Mouse (Mus musculus): Measurements from ENCODE around the gene Gsg1.

Gene Gsg1

DNA sequence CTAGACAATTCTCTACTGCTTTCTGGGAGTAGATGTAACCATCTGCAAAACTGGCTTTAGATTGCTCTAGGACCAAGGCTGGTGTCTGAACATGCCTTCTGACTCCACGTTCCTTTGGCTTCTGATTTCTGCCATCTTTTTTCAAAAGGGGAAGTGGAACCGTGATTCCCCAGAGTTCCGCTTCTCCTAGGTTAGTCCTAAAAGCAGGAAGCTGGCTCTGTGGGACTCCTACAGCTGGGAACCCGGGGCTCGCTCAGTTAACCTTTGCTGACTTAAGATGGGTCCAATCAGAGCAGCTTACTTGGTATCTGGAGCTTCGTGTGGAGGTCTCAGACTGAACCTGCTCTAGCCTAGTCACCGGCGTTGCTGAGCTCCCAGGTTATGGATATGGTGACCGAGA lies 7.0 kb upstream of the Gsg1 start:
- no peak for DNase-seq (ENCODE audit: low spot score in 2 of 2)

DNA sequence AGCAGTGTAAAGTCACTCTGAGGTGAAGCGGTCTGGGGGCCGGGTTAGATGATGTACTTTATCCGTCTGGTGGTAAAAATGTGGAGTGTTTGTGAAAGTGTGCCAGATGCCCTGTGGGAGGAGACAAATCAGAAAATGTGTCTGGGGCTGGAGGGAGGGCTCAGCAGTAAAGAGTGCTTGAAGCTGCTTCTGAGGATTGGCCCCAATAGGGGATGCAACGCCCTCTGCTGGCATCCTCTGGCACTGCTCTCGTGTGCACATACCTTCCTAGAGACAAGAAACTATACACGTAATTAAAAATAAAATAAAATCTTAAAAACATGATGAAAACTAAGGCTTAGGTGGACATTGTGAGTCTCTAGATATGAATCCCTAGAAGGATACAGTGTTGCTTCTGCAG lies 6.3 kb upstream of the Gsg1 start:
- DNase-seq (ENCODE audit: low spot score in 2 of 2) = no peak

DNA sequence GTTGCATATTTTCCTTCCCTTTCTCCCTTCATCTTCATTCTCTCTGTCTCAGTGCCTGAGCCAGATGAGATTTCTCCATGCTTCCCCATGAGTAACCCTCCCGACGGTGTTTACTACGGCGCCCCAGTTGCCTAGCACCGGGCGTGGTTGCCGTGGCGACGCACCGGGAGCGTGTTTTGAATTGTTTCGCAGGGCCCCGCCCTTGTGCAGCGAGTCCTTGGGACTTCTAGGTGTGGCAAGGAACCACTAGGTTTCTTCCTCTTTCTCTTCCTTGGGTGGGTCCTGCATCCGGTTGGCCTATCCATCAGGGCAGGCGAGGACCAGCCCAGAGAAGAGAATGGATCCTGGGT lies 1.4 kb downstream of the Gsg1 start:
- peak; percentile 76 to 78 for DNase-seq (ENCODE audit: low spot score in 2 of 2)

DNA sequence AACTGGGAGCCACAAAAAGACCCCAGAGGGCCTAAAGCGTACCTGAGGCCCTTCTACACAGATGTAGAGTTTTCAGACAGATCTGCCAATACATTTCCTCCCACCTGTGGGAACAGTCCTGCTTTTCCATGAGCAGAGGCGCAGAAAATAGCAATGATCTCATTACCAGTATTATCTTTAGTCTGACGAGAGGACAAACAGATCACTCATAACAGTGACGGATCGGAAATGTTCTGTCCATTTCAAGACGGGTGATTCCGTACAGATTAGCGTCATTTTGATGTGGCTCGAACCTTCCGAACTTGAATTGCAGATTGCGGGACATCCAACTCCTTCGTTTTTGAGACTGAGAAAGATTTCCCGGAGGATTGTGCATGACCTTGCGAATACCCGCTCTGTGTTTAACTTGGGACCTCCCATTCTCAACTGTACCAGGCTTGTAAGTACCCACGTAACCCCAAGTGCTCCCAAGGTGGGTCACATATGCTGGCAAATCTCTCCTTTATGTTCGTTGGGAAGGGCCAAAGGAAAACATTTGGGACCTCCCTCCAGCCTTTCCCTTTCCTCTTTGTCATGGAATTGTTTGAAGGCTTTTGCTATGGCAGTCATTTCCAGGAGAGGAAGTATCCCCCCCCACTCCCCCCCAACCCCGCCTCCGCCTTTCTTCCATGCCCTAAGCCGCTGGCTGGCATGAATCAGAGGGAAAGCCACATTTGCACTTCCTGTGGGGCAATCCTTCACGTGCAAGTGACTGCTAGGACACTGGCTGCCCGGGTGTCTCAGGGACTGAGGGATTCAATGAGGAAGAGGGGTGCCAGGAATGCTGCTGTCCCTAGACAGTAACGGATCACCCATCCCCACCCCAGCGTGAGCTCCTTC lies 2.1 kb downstream of the Gsg1 start:
- DNase-seq (ENCODE audit: low spot score in 2 of 2) = no peak

DNA sequence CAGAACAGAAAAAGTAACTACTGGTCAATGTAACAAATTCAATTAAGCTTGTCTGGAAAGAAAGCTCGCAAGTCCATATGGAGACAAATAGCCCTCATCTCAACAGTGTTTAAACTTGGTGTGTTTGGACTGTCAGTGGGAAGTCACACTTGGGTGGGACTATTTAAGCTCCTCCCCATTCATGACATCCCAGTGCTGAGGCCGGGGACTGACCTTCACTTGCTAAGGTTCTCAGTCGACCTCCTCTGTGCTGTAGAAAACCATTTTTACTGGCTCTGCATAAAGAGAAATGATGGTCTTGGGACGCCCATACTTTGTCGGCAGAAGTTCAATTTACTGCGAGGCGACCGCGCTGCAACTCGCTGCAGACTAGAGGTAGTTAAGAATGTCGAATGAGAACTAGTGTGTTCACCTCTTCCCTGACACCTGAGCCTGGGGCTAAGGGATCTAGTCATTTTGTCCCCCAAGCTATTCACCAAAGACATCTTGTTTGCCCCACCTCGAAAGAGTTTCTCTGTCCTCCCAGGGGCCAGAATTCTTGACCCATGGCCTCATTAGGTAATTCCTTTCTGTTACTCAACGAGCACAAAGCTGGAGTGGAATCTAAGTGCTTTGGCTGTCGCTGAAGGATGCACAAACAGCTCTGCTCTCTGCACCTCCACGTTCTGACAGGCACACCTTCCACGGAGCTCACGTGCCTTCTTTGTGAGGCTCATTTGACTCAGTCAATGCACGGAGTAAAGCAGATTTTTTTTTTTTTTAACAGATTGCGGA lies 3.0 kb downstream of the Gsg1 start:
- DNase-seq (ENCODE audit: low spot score in 2 of 2) = no peak

DNA sequence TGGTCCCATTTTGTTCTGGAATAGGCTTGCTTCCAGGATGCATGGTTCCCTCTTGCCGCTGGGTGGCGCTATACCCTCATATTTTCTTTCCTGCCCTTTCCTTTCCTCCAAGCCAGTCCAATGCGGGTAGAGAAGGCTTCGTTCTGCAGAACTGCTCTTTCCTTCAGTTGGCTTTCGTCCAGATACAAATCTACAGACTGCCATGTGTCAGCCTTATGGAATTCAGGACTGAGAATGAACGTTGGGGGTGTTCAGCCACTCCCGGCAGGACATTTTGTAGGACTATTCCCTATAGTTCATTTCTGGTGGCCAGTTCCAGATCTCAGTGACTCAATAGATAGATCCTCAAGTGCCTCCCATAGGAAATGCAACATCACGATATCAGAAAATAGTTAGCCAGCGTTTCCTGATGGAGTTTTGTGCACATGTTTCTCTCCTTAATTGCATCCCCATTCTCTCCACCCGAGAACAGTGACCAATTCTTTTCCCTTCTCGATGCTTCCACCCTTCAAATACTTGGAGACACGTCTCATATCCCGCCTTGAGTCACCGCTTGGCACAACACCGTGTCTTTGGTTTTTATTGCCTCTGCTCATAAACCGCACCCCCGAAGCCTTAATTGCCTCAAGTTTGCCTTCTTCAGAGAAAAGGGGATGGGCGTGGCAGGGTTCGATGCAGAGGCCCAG lies 4.2 kb downstream of the Gsg1 start:
- DNase-seq (ENCODE audit: low spot score in 2 of 2) = peak; percentile 73 to 79

DNA sequence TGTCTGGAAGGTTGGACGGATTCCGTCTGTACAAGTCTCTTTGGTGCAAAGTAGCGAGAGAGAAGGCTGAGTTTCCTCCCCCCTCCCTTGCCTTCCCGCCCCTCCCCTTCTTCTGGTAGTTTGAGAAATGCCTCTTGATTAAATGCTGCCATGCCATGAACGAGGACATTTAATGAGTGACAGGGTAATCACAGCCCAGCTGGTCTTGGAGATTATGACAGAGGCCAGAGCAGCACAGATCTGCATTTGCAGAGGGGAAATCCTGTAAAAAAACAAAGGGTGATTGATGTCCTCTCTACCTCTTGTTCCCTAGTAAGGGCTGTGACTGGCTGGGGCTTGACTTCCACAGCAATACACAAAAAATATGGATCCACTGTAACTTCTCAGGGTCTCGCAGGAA lies 6.3 kb downstream of the Gsg1 start:
- DNase-seq (ENCODE audit: low spot score in 2 of 2) = no peak

DNA sequence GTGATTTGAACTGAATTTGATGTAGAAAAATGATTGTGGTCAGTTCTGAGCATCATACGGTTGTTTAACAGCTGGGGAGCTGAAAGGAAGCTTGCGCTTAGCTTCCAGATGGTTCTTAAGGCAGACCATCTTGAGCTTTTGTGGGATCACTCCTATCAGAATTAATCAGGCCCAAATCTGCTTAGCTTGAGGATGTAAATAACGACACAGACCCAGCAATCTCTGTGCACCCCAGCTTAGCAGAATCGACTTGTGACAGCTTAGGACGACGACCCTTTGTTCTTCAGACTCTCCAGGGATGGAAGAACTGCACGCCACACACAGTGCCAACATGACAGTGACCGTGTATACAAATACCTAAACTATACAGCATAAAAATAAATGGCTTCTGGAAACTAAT lies 8.6 kb downstream of the Gsg1 start:
- no peak for DNase-seq (ENCODE audit: low spot score in 2 of 2)

DNA sequence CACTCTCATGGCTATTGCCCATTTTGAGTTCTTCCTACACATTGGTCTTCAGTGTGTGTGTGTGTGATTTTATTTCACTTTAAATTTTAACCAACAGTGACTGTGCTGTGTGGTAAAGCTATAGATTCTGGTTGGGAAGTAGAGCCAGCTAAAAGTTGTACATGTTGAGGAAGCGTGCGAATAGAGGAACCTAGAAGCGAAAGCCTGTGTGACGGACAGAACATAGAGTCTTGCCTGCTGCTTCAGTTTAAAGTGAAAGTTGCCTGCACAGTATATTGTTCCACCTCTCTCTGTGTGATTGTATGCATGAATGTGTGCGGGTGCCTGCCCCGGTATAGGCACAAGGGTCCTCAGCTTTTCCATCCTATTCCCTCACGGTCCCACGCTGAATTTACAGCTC lies 13.8 kb downstream of the Gsg1 start:
- DNase-seq (ENCODE audit: low spot score in 2 of 2) = no peak

DNA sequence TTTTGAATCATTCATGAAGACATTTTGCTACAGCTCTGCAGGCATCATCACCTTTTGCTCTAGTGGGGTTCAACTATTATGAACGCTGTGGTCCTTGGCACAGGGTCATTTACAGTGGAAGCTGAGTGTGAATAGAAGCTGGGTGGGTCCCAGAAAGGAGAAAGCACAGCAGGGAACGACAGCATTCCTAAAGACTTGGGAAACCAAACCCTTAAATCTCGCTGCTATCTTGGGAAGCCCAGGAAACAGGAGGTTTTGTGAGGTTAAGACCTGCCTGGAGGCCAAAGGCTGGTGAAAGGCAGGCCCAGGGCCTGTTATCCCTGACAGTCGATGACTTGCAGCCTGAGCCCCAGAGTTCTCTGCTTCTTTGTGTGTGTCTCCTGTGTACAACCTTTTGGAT lies 15.9 kb downstream of the Gsg1 start:
- no peak for DNase-seq (ENCODE audit: low spot score in 2 of 2)

DNA sequence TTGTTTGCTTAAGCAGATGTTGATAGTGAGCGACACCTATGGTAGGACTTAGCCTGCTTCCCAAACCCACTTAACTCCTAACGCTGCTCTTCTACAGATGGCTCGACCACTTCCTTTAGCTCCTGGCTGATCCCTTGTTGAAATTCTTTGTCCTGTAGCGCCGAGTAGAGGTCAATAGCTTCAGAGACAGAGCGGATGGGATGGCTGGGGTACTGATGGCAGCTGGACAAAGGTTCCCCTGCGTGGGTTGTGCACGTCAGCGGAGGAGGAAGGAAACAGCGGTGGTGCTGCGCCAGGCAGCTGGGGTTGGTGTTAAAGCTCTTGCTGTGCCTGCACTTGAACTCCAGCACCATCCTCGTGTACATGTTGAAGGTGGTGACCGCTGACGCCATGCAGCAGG lies 16.8 kb downstream of the Gsg1 start:
- no peak for DNase-seq (ENCODE audit: low spot score in 2 of 2)

DNA sequence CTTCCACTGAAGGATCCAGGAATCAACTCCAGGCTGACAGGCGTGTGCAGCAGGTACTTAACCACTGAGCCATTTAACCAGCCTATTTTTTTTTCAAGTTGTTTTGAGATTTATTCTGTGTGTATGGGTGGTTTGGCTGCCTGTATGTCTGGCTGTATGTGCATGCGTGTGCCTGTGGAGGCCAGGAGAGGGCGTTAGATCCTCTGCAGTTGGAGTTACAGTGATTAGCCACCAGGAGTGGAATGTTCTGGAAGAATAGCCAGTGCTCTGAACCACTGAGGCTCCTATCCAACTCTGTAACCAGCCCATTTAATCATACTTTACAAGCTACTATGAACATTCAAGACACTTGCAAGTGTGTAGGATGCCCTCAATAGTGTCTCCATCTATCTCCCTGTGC lies 17.6 kb downstream of the Gsg1 start:
- no peak for DNase-seq (ENCODE audit: low spot score in 2 of 2)

DNA sequence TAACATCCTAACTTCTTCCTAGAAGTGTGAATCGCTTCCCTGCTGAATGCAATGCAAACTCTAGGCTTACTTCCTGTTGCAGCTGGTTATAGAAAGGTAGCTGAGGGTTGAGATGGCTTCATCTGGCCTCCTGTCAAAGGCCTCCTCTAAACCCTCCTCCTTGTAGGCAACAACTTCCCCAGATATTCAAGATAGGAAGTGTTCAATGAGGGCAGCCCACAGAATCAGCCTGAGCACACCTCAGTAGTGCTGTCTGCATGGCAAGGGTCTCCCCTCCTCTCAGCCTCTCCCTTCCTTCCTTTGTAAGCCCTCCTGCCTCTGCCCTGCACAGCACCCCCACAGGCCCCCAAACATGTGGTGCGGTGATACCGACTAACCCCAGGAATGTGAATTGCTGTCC lies 18.4 kb downstream of the Gsg1 start:
- DNase-seq (ENCODE audit: low spot score in 2 of 2) = no peak

DNA sequence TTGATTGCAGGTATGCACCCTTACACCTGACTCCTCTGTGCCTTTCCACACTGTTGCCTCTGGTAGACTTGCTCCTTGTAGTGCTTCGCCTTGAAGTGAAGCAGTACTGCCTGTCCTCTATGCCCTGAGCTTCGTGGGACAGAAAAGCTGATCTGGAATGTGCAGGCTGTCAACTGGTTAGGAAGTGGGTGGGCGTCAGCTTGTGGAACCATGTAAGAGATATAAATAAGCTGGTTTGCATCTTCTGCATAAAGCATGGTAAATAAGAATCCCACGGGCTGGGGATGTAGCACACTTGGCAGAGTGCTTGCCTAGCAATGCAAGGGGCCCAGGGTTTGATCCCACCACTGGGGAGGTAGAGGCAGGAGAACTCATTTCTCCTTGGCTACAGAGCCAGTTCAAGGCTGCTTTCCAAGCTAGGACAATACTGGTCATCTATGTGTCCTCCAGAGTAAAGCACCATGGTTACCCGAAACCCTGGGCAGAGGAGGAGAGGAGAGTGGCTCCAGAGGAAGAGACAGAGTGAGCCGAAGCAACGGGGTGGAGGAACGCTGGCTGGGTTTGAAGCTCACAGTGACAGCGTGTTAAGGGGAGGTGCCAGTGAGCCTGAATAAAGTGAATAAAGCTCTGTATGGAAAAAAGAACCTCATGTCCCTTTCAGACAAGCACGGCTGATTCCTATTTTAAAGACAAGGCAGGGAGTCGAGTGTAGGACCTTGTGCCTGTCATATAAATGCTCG lies 21.5 kb downstream of the Gsg1 start:
- DNase-seq (ENCODE audit: low spot score in 2 of 2) = peak; percentile 51 to 57

DNA sequence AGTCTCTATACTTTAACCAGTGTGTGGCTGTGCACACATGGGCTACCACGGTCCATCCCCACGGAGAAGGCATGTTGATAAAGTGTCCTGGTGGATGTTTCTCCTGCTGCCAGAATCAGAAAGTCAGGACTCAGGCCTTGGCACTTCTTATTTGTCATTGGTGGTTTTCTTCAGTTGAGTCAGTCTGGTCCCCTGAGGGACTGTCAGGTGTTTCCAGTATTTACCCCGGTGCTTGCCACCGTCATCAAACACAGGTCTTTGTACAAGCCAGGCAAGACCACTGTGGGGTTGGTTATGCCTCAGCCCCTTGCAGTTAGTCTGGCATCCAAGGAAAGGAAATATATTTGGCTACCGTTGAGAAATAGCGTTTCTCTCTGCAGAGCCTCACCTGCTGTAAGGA lies 23.6 kb downstream of the Gsg1 start:
- DNase-seq (ENCODE audit: low spot score in 2 of 2) = no peak

DNA sequence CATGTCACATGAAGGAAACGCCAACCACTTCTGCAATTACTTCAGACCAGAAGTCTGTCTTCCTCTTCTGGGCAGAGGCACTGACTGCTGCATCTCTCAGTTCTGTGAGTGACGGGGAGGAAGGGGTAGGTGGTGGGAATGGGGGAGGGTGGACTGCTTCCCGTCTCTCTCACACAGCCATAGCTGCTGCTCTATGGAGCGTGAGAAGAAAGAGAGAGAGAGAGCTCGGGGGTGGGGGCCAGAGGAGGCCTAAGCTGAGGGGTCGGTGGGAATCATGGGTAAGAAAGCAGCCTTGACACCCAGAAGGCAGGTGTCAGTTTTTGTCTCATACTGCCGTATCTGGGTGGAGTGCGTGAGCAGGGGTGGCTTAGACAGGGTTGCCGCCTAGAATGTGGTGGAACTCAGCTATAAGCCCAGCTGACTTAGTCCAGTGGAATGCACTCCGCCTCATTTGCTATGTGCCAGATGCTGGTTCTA lies 25.6 kb downstream of the Gsg1 start:
- DNase-seq (ENCODE audit: low spot score in 2 of 2) = peak in 1 of 2 experiments; percentile 21

DNA sequence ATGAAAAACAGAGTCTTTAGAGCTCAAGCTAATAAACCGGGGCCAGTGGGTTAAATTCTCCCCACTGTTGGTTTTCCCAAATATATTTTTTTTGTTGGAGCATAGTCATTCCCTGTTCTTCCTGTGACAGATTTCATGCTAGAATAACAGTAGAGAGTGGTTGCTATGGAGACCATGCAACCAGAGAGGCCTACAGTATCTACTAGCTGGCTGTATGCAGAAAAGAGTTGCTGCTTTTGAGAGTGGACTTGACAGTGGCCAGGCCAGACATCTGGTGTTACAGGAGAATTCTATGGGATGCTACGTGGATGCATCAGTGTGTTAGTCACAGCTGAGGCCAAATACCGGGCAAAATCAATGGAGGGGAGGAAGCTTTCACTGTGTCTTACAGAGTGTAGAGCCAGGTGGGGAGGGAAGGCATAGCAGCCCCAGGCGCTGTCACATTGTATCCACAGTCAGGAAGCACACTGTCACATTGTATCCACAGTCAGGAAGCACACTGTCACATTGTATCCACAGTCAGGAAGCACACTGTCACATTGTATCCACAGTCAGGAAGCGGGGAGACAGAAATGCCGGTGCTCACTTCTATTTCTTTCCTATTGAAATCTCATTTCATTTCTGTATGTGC lies 30.2 kb downstream of the Gsg1 start:
- no peak for DNase-seq (ENCODE audit: low spot score in 2 of 2)

DNA sequence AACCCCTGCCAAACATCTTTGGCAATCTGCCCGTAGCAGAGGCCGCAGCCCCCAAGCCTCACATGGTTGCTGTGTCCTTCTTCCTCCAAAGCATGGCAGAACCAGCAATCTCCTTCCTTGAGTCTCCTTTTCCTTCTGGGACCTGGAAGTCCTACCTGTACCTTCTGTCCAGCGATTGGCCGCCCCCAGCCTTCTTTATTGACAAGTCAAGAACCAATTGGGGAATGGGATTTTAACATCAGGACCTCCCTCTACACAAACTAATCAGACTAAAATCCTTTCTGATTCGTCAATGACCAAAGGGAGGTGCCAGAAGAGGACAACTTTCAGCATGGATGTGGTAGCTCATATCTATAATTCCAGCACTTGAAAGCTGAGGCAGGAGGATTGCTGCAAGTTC lies 34.2 kb downstream of the Gsg1 start:
- no peak for DNase-seq (ENCODE audit: low spot score in 2 of 2)

DNA sequence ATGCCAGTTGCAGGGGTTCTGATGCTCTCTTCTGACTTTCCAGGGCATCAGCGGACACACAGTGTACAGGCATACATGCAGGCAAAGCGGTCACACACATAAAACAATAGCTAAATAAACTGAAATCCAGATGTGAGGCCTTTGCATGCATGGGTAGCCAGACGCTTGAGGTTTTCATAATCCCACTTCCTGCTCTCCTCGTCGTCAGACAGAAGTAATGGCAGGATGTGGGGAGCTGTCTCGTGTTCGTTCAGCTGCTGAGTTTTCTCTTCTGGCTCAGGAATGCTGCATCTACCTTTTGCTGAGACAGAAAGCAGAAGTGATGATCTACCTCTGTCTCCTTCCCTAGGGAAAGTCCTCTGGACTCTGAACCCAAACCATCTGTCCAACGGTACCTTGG lies 35.8 kb downstream of the Gsg1 start:
- DNase-seq (ENCODE audit: low spot score in 2 of 2) = no peak

DNA sequence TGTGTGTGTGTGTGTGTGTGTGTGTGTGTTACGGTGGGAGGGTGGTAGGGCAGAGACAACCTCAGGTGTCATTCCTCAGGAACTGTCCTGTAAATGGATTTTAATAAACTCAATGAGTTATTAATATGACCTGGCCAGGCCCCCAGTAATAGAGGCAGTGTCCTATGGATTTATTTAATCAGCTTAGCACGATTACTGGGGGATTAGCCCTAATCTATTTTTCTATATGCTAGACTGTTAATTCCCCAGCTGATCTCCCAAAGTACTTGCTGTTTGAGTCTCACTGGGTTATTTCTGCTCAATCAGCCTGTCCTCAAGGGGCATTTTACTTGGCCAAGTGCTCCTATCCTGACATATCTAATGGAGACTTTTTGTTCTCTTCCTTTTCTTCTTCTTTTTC lies 41.5 kb downstream of the Gsg1 start:
- no peak for DNase-seq (ENCODE audit: low spot score in 2 of 2)

DNA sequence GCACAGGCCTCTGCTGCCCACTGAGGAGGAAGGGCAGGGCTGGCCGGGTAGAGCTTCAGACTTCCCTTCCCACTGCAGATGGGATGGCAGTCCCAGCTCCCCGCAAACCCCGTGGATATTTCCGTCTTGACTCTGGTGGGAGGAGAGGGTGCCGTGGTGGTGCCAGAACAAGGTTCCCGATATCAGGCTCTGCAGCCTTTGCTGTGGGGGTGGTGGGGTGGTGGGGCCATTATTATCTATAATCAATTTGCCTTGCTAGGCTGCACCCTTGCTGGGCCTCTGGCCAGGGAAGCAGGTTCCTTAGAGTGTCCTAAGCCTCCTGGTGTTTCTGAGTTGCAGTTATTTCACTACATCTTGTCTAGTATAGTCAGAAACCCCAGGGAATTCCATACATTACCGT lies 43.0 kb downstream of the Gsg1 start:
- no peak for DNase-seq (ENCODE audit: low spot score in 2 of 2)
